Mouse (Mus musculus): ENCODE measurements around the gene Clic1.

Gene Clic1

DNA sequence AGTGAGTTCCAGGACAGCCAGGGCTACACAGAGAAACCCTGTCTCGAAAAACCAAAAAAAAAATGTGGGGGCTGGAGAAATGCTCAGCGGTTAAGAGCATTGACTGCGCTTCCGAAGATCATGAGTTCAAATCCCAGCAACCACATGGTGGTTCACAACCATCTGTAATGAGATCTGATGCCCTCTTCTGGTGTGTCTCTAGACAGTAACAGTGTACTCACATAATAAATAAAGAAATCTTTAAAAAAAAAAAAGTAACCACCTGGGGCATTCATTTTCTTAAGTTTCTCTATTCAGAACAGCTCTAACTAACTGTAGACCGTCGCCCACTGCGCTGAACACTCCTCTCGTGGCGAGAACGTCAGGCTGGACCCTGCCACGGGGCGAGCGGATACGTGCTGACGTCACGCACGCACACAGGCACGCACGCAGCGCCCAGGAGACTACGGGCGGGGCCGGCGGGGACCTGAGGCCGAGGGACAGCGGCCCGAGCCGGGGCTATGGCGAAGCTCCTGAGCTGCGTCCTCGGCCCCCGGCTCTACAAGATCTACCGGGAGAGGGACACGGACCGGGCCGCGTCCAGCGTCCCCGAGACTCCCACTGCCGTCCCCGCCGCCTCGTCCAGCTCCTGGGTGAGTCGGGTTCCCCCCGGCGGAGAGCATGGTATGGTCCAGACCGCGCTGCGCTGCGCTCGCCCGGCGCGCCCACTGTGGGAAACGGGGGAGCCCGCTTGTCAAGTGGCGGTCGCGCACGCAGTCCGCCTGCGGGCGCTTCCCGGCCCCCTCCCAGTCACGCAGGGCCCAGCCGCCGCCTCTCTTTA lies 39.3 kb downstream of the Clic1 start, which contains the start of gene Abhd16a:
Abhd16a (plus strand) TSS at position 439 of the 820 bp plus-strand sequence.
- in situ Hi-C loops (cut with MboI, MseI), result no loop called here

- in situ Hi-C loops (cut with MboI, MseI), result no loop called here
These were observed 40.6 kb downstream of the Clic1 start for GRCm38 (mm10) chr17:35090166-35090932.

- in situ Hi-C loops (cut with MboI, MseI), result no loop called here
These were observed 42.8 kb downstream of the Clic1 start for GRCm38 (mm10) chr17:35092403-35093198.

- in situ Hi-C loops (cut with MboI, MseI), result no loop called here
These were observed 45.0 kb downstream of the Clic1 start for GRCm38 (mm10) chr17:35094475-35095365.

- in situ Hi-C loops (cut with MboI, MseI), result no loop called here
These were observed 46.8 kb downstream of the Clic1 start for GRCm38 (mm10) chr17:35096597-35096996.

- in situ Hi-C loops (cut with MboI, MseI), result no loop called here
These were observed 47.4 kb downstream of the Clic1 start for GRCm38 (mm10) chr17:35097164-35097655.

GRCm38 (mm10) chr17:35100196-35100765 lies 50.5 kb downstream of the Clic1 start:
- in situ Hi-C loops (cut with MboI, MseI), result loop anchor here (25.0 kb wide), 1 partner anchor 463 kb away; the partner anchor contains the start of genes Atf6b, Fkbpl, Ppt2 and Prrt1

- in situ Hi-C loops (cut with MboI, MseI), result loop anchor here (25.0 kb wide), 1 partner anchor 464 kb away; the partner anchor contains the start of genes Atf6b, Fkbpl, Ppt2 and Prrt1
These were observed 51.4 kb downstream of the Clic1 start for GRCm38 (mm10) chr17:35101161-35101560.

DNA sequence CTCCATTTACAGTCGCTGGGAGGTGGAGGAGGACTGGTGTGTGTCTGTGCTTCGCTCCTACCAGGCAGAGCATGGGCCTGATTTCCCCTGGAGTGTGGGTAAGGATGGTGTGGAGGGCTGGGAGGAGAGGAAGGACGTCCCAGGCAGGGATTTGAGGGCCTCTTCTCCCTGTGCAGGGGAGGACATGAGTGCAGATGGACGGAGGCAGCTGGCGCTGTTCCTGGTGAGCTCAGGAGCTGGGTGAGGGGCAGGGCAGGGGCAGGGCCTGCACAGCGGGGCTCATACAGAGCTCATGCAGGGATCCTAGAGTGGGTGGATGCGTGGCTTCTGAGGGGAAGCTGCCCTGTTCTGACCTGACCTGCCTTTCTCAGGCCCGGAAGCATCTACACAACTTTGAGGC lies 52.5 kb downstream of the Clic1 start:
- in situ Hi-C loops (cut with MboI, MseI), result loop anchor here (25.0 kb wide), 1 partner anchor 465 kb away; the partner anchor contains the start of genes Atf6b, Fkbpl, Ppt2 and Prrt1

DNA sequence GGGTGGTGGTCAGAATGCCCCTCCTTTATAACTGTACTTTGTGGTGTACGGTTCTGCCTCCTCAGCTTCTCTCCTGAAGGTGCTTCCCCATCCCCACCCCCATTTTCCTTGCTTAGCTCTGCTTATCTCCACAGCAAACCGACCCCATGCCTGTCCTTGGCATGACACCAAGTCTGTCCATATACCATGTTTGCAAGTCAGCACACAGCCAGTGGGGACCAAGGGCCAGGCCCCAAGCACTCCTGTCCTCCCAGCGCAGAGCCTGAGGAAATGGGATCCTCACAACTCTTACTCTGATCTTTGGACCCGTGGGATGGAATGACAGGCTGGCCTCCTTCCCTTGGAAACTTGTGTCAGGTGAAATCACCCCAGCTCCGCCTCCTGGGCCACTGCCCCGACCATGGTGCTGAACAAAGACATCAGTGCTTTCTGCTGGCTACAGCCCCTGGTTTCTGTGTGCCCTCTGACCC lies 53.5 kb downstream of the Clic1 start:
- in situ Hi-C loops (cut with MboI, MseI), result loop anchor here (25.0 kb wide), 1 partner anchor 466 kb away; the partner anchor contains the start of genes Atf6b, Fkbpl, Ppt2 and Prrt1

- in situ Hi-C loops (cut with MboI, MseI), result loop anchor here (25.0 kb wide), 1 partner anchor 467 kb away; the partner anchor contains the start of genes Atf6b, Fkbpl, Ppt2 and Prrt1
These were observed 54.3 kb downstream of the Clic1 start for GRCm38 (mm10) chr17:35104079-35104478.

- in situ Hi-C loops (cut with MboI, MseI), result loop anchor here (25.0 kb wide), 1 partner anchor 467 kb away; the partner anchor contains the start of genes Atf6b, Fkbpl, Ppt2 and Prrt1
These were observed 55.0 kb downstream of the Clic1 start for GRCm38 (mm10) chr17:35104754-35105153.

- in situ Hi-C loops (cut with MboI, MseI), result loop anchor here (25.0 kb wide), 1 partner anchor 469 kb away; the partner anchor contains the start of genes Atf6b, Fkbpl, Ppt2 and Prrt1
These were observed 56.1 kb downstream of the Clic1 start for GRCm38 (mm10) chr17:35105740-35106389.

- in situ Hi-C loops (cut with MboI, MseI), result loop anchor here (25.0 kb wide), 1 partner anchor 469 kb away; the partner anchor contains the start of genes Atf6b, Fkbpl, Ppt2 and Prrt1
These were observed 56.8 kb downstream of the Clic1 start for GRCm38 (mm10) chr17:35106522-35106921.

- in situ Hi-C loops (cut with MboI, MseI), result loop anchor here (25.0 kb wide), 1 partner anchor 471 kb away; the partner anchor contains the start of genes Atf6b, Fkbpl, Ppt2 and Prrt1
These were observed 58.3 kb downstream of the Clic1 start, which contains the start of gene Ly6g5c for GRCm38 (mm10) chr17:35108097-35108496. Gene Ly6g5c, plus strand, starts transcription at chr17:35108279.
